Mouse (Mus musculus): ENCODE data around the gene Phkg2. TPM values are rescaled to one million over a fixed set of nuclear protein-coding genes. Genes with fewer than 3 reads are reported as not detected.

Gene Phkg2
- total and polyA plus RNA-seq, 3 experiments = 13.9 to 30.1 (median 17.5) TPM

DNA sequence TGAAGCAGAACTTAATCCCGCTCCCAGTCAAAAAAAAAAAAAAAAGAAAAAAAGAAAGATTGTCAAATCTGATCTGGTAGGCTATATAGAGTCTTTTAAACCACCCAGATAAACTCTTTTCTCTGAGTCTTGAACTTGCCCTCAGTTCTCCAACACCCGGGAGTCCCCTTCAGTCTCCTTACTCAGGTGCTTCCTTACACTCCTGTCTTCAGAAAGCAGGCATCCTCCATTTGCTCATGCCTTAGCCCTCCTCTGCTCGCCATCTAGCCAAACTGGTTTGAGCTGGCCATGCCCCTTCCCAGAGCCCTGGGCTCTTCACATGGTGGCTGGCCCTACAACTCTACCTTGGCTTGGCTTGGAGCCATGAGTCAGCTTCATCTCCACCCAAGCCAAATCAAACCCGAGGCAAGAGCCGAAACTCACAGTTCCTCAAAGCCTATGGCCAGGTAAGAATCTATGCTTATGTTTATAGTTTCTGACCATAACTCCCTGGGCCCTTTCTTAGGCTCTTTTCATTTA lies 11.7 kb upstream of the Phkg2 start, which contains the start of gene Tmem265:
Tmem265 (plus strand) TSS at position 51 of the 519 bp plus-strand sequence.
- Histone ChIP-seq H3K27ac (no peak within 1 kb of the TSS), H3K9ac (ENCODE audit: low read depth, low read length) (no peak within 1 kb of the TSS), H3K4me1 (ENCODE audit: control insufficient read depth, insufficient read depth, low read length) (peaks cover 2% of the 10 kb centered on the region), H3K4me3 (no peak within 1 kb of the TSS), H3K27me3 (ENCODE audit: control insufficient read depth, insufficient read depth, low read length) (no peaks in the 10 kb centered on the region), H3K36me3 (ENCODE audit: control insufficient read depth, insufficient read depth, low read length) (peaks cover 2% of the 10 kb centered on the region; the same call in 1 of the 2 replicates), H3K79me2 (replicated peaks; ENCODE audit: control insufficient read depth, insufficient read depth, low read length) (no peaks in the 10 kb centered on the region)
- no peak for DNase-seq
- intact Hi-C loops (cut with DNase I) = no loop called here
- TF ChIP-seq CTCF (IDR thresholded peaks at IDR 0.05) (no peak), POLR2A (IDR thresholded peaks at IDR 0.05; ENCODE audit: insufficient read depth, low read depth, low read length) (no peak), EP300 (IDR thresholded peaks at IDR 0.05; ENCODE audit: insufficient read depth, low read depth, low read length) (no peak)
- 92% methylated on average over 5 of the region's 5 CpGs for WGBS

DNA sequence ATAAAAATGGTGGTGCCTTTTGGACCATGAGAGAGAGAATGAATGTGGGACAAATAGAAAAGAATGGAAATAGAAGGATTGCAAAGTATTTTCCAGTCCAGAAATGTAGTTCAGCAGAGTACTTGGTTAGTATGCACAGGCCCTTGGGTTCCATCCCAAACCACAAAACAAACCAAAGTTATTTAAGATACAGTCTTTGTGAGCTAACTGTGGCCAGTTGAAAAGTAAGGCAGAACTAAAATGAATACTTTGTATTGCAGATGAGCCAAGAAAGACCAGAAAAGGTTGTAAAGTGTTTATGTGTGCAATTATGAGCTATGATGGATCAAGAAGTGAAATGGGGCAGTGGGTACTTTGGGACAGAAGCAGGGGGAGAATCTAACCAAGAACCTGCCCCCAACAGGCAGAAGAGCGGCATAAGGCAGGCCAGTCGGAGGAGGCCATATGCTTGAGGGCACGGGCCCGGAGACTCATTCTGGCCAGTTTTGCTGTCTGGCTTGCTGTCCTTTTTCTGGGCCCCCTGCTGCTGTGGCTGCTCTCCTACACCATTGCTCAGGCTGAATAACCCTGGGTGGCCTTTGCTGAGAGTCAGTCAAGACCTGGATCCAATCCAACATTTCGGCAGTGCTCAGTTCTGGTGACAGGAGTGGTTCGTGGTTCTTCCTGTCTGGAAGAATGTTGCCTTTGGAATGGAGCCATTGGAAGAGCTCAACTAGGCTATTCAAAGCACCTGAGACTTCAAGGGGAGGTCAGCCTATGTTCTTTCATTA lies 8.6 kb upstream of the Phkg2 start:
- Histone ChIP-seq H3K9ac (ENCODE audit: low read depth, low read length) (no peak overlapping the region), H3K4me3 (no peak overlapping the region), H3K36me3 (ENCODE audit: control insufficient read depth, insufficient read depth, low read length) (peaks cover 2% of the 10 kb centered on the region; the same call in 1 of the 2 replicates), H3K27me3 (ENCODE audit: control insufficient read depth, insufficient read depth, low read length) (no peaks in the 10 kb centered on the region), H3K27ac (no peak overlapping the region; the same call in 1 of the 2 replicates), H3K79me2 (replicated peaks; ENCODE audit: control insufficient read depth, insufficient read depth, low read length) (no peaks in the 10 kb centered on the region), H3K4me1 (ENCODE audit: control insufficient read depth, insufficient read depth, low read length) (peaks cover 2% of the 10 kb centered on the region)
- intact Hi-C loops (cut with DNase I) = no loop called here
- DNase-seq = peak in 1 of 2 experiments; percentile 49
- peak; percentile 42 for TF ChIP-seq CTCF (IDR thresholded peaks at IDR 0.05)
- TF ChIP-seq POLR2A (IDR thresholded peaks at IDR 0.05; ENCODE audit: insufficient read depth, low read depth, low read length) = no peak
- TF ChIP-seq EP300 (IDR thresholded peaks at IDR 0.05; ENCODE audit: insufficient read depth, low read depth, low read length) = no peak
- 20% methylated on average over 6 of the region's 6 CpGs for WGBS

DNA sequence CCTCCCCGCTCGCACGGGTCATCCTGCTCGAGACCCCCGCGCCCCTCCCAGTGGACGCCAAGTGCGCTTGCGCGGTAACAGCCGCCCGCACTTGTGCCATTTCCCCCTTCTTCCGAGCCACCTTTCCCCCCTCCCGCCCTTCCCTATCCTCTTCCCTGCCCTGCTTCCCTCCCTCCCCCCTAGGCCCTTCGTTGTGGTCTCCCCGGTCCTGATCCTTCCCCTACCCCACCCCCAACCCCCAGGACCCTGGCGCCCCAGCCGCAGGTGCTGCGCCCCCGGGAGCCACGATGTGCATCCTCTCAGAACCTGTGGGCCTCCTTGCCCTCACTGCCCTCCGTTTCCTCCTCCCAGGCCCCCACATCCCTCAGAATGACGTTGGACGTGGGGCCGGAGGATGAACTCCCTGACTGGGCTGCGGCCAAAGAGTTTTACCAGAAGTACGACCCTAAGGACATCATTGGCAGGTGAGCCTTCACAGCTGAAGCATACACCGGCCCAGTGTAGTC lies 416 bp downstream of the Phkg2 start:
- H3K4me1 ChIP-seq (ENCODE audit: control insufficient read depth, insufficient read depth, low read length) = peaks cover 6% of the 10 kb centered on the region
- H3K27ac ChIP-seq = peak overlapping the region; percentile 80

DNA sequence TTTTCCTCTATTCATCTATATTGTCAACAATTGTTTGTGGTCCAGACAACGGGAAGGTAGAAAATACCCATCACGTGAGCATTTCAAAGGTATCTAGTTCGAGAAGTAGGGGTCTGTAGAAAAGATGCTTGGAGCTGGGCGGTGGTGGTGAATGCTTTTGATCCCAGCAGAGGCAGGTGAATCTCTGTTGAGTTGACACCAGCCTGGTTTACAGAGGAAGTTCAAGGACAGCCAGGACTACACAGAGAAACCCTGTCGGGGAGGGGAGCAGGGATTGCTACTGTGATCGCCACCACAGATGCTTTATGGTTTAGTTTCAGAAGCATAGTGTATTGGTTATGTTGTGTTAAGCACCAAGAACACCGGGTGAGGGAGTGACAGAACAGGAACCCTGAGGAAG lies 975 bp downstream of the Phkg2 start:
- Histone ChIP-seq H3K27me3 (ENCODE audit: control insufficient read depth, insufficient read depth, low read length) (no peaks in the 10 kb centered on the region), H3K27ac (peak overlapping the region; percentile 80), H3K4me3 (peak overlapping the region; percentile 59), H3K36me3 (ENCODE audit: control insufficient read depth, insufficient read depth, low read length) (no peaks in the 10 kb centered on the region), H3K4me1 (ENCODE audit: control insufficient read depth, insufficient read depth, low read length) (peaks cover 6% of the 10 kb centered on the region), H3K79me2 (replicated peaks; ENCODE audit: control insufficient read depth, insufficient read depth, low read length) (no peaks in the 10 kb centered on the region), H3K9ac (ENCODE audit: low read depth, low read length) (no peak overlapping the region)
- 16% methylated on average over 7 of the region's 7 CpGs for WGBS
- intact Hi-C loops (cut with DNase I) = no loop called here
- TF ChIP-seq CTCF (IDR thresholded peaks at IDR 0.05) = no peak
- TF ChIP-seq POLR2A (IDR thresholded peaks at IDR 0.05; ENCODE audit: insufficient read depth, low read depth, low read length) = no peak
- no peak for TF ChIP-seq EP300 (IDR thresholded peaks at IDR 0.05; ENCODE audit: insufficient read depth, low read depth, low read length)
- no peak for DNase-seq

More for the DNA sequence above, 416 bp downstream of the Phkg2 start:
- peak overlapping the region; percentile 59 for H3K4me3 ChIP-seq
- intact Hi-C loops (cut with DNase I) = loop anchor here (2.0 kb wide), 1 partner anchor 15 kb away; the partner anchor contains the start of genes Ccdc189 and Rnf40
- peak in 1 of 2 experiments; percentile 25 for DNase-seq
- H3K36me3 ChIP-seq (ENCODE audit: control insufficient read depth, insufficient read depth, low read length) = no peaks in the 10 kb centered on the region
- peak overlapping the region; percentile 88 for H3K9ac ChIP-seq (ENCODE audit: low read depth, low read length)
- H3K27me3 ChIP-seq (ENCODE audit: control insufficient read depth, insufficient read depth, low read length) = no peaks in the 10 kb centered on the region
- no peaks in the 10 kb centered on the region for H3K79me2 ChIP-seq (replicated peaks; ENCODE audit: control insufficient read depth, insufficient read depth, low read length)
- 1% methylated on average over 27 of the region's 28 CpGs for WGBS
- TF ChIP-seq EP300 (IDR thresholded peaks at IDR 0.05; ENCODE audit: insufficient read depth, low read depth, low read length) (no peak), CTCF (IDR thresholded peaks at IDR 0.05) (no peak), POLR2A (IDR thresholded peaks at IDR 0.05; ENCODE audit: insufficient read depth, low read depth, low read length) (no peak)

DNA sequence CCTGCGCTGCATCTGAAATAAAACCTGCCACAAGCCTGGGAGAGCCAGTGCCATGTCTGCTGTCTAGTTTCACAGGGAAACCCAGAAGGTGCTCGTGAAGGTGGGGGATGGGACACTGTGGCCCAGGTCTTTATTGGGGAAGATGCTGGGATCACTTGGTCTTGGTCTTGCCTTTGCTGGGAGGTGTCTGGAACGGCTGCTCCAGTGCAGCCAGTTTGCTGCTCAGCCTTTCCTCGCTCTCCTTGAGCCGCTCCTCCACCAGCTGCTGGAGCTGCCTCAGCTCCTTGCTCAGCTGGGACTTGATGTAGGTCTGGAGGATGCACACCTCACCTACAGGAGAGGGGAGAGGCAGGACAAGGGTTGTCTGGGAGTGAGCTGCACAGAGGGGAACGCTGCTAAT lies 10.1 kb downstream of the Phkg2 start:
- Histone ChIP-seq H3K79me2 (replicated peaks; ENCODE audit: control insufficient read depth, insufficient read depth, low read length) (no peaks in the 10 kb centered on the region), H3K4me3 (no peak overlapping the region), H3K27ac (no peak overlapping the region), H3K9ac (ENCODE audit: low read depth, low read length) (no peak overlapping the region), H3K27me3 (ENCODE audit: control insufficient read depth, insufficient read depth, low read length) (no peaks in the 10 kb centered on the region), H3K4me1 (ENCODE audit: control insufficient read depth, insufficient read depth, low read length) (peaks cover 3% of the 10 kb centered on the region), H3K36me3 (ENCODE audit: control insufficient read depth, insufficient read depth, low read length) (no peaks in the 10 kb centered on the region)
- no peak for DNase-seq
- TF ChIP-seq EP300 (IDR thresholded peaks at IDR 0.05; ENCODE audit: insufficient read depth, low read depth, low read length) = no peak
- no peak for TF ChIP-seq POLR2A (IDR thresholded peaks at IDR 0.05; ENCODE audit: insufficient read depth, low read depth, low read length)
- TF ChIP-seq CTCF (IDR thresholded peaks at IDR 0.05) = no peak
- 91% methylated on average over 6 of the region's 6 CpGs for WGBS
- intact Hi-C loops (cut with DNase I) = no loop called here
